Mouse (Mus musculus): ENCODE data around the gene Dpp7. TPM values are rescaled to one million over a fixed set of nuclear protein-coding genes. Genes with fewer than 3 reads are reported as not detected.

The Dpp7 gene
- polyA plus RNA-seq, 1 experiment: 0.24 TPM

DNA sequence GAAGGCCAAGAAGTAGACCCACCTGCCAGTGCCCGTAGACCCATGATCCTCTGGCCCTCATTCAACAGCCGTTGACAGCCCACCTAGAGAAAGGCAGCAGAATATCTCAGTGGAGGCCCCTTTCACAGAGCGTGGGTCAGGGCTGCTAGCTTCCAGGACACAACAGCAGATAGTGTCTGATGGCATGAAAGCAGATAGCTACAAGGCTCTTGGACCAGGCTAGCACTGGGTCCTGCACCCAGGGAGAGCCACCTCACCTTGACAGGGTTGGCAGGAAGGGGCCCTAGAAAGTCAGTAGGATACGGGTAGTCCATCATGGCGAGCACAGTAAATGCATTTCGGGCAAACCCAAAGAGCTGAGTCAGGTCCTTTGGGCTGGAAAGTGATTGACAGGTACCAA is 1.9 kb downstream of the Dpp7 start:
- Histone ChIP-seq H3K4me3 (replicated peaks) (no peak overlapping the region), H3K36me3 (ENCODE audit: control insufficient read depth) (peaks cover 57% of the 10 kb centered on the region), H3K4me1 (ENCODE audit: control insufficient read depth) (peaks cover 27% of the 10 kb centered on the region), H3K9me3 (ENCODE audit: control insufficient read depth, low read length) (no peaks in the 10 kb centered on the region), H3K27me3 (ENCODE audit: control insufficient read depth) (no peaks in the 10 kb centered on the region)
- TF ChIP-seq TAL1 (IDR thresholded peaks at IDR 0.05; ENCODE audit: low read length) (no peak), GATA1 (IDR thresholded peaks at IDR 0.05; ENCODE audit: low read length) (no peak)

DNA sequence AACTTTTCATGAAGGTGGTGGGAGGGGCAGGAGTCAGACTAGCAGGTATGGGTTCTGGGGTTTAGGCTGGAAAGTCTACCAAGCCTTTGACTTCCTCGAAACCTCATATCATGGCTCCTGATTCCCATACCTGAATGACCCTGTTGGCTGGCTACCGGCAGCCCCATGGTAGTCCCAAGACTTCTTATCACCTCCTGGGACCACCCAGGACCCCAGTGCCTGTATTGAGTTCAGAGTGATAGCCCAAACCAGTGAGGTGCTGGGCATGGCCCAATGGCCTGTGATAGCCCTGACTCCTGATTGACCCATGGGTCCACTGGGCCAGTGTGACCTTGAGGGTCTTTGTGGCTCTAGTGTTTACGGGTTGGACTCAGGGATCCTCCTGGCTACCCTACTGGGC is 5.5 kb downstream of the Dpp7 start:
- H3K4me1 ChIP-seq (ENCODE audit: control insufficient read depth): peaks cover 13% of the 10 kb centered on the region
- peaks cover 89% of the 10 kb centered on the region for H3K36me3 ChIP-seq (ENCODE audit: control insufficient read depth)
- no peak for TF ChIP-seq GATA1 (IDR thresholded peaks at IDR 0.05; ENCODE audit: low read length)
- no peak for TF ChIP-seq TAL1 (IDR thresholded peaks at IDR 0.05; ENCODE audit: low read length)
- no peak overlapping the region for H3K4me3 ChIP-seq (replicated peaks)
- no peaks in the 10 kb centered on the region for H3K27me3 ChIP-seq (ENCODE audit: control insufficient read depth)
- no peaks in the 10 kb centered on the region for H3K9me3 ChIP-seq (ENCODE audit: control insufficient read depth, low read length)

DNA sequence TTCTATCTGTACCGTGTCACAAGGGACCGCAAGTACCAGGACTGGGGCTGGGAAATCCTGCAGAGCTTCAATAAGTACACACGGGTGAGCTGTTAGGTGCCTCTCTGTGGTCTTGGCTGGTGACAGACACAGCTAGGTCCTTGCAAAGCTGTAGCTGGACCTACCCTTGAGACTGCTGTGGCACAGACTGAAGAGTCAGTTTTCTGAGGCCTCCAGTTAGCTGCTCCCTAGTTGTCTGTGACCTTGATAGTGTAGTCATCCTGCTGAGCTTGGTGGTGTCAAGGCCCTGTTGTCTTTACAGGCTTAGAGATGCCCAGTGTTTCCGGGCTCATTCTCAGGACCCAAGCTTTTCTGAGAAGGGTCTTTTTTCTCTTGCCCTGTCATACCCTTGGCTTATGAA is 6.7 kb downstream of the Dpp7 start:
- Histone ChIP-seq H3K4me3 (replicated peaks) (no peak overlapping the region), H3K9me3 (ENCODE audit: control insufficient read depth, low read length) (no peaks in the 10 kb centered on the region), H3K36me3 (ENCODE audit: control insufficient read depth) (peaks cover 98% of the 10 kb centered on the region), H3K4me1 (ENCODE audit: control insufficient read depth) (peaks cover 2% of the 10 kb centered on the region), H3K27me3 (ENCODE audit: control insufficient read depth) (no peaks in the 10 kb centered on the region)
- TF ChIP-seq GATA1 (IDR thresholded peaks at IDR 0.05; ENCODE audit: low read length): no peak
- TF ChIP-seq TAL1 (IDR thresholded peaks at IDR 0.05; ENCODE audit: low read length): no peak

DNA sequence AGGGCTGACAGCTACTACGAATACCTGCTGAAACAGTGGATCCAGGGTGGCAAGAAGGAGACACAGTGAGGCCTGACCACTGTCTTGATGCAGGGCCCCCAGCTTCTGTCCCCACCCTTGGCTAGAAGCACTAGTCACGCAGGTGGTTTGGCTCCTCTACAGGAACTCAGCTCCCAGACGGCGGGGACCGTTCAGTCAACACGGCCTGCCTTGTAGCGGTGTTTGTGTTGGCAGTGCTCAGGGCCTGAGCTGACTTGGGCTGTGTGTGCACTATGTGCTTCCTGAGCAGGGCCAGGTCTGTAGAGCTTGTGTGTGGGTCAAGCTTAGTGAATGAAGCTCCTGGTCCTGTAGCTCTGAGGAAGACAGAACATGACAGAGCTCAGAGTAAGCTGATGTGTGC is 8.0 kb downstream of the Dpp7 start:
- H3K4me1 ChIP-seq (ENCODE audit: control insufficient read depth): no peaks in the 10 kb centered on the region
- H3K36me3 ChIP-seq (ENCODE audit: control insufficient read depth): peaks cover 98% of the 10 kb centered on the region
- TF ChIP-seq GATA1 (IDR thresholded peaks at IDR 0.05; ENCODE audit: low read length) (no peak), TAL1 (IDR thresholded peaks at IDR 0.05; ENCODE audit: low read length) (no peak)
- H3K4me3 ChIP-seq (replicated peaks): no peak overlapping the region
- H3K9me3 ChIP-seq (ENCODE audit: control insufficient read depth, low read length): no peaks in the 10 kb centered on the region
- H3K27me3 ChIP-seq (ENCODE audit: control insufficient read depth): no peaks in the 10 kb centered on the region

- peaks cover 90% of the 10 kb centered on the region for H3K36me3 ChIP-seq (ENCODE audit: control insufficient read depth)
- no peaks in the 10 kb centered on the region for H3K27me3 ChIP-seq (ENCODE audit: control insufficient read depth)
- peaks cover 24% of the 10 kb centered on the region for H3K4me1 ChIP-seq (ENCODE audit: control insufficient read depth)
- no peak overlapping the region for H3K4me3 ChIP-seq (replicated peaks)
- no peaks in the 10 kb centered on the region for H3K9me3 ChIP-seq (ENCODE audit: control insufficient read depth, low read length)
- TF ChIP-seq GATA1 (IDR thresholded peaks at IDR 0.05; ENCODE audit: low read length) (no peak), TAL1 (IDR thresholded peaks at IDR 0.05; ENCODE audit: low read length) (no peak)
These were observed 17.9 kb downstream of the Dpp7 start for GRCm38 (mm10) chr2:25338303-25338702.

DNA sequence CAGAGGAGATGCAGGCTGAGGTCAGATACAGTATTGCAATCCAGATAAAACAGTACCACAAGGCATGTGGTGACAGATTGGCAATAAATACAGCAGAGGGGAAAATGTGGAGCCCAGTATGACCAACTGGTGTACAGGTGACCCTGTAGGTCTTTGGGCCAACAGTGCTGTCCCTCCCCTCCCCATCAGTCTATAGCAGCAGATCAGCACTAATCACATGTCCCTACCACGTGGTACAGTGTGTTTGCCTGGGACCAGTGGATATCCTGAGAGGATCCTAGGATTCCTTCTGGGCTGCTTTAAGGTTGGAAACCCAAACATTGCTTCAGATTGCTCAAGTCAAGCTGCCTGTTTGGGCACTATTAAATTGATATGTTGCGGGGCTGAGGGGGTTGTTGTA is 22.6 kb downstream of the Dpp7 start:
- Histone ChIP-seq H3K9me3 (ENCODE audit: control insufficient read depth, low read length) (no peaks in the 10 kb centered on the region), H3K36me3 (ENCODE audit: control insufficient read depth) (peaks cover 52% of the 10 kb centered on the region), H3K4me1 (ENCODE audit: control insufficient read depth) (peaks cover 40% of the 10 kb centered on the region), H3K4me3 (replicated peaks) (peak overlapping the region; percentile 85), H3K27me3 (ENCODE audit: control insufficient read depth) (no peaks in the 10 kb centered on the region)
- TF ChIP-seq TAL1 (IDR thresholded peaks at IDR 0.05; ENCODE audit: low read length): no peak
- no peak for TF ChIP-seq GATA1 (IDR thresholded peaks at IDR 0.05; ENCODE audit: low read length)

DNA sequence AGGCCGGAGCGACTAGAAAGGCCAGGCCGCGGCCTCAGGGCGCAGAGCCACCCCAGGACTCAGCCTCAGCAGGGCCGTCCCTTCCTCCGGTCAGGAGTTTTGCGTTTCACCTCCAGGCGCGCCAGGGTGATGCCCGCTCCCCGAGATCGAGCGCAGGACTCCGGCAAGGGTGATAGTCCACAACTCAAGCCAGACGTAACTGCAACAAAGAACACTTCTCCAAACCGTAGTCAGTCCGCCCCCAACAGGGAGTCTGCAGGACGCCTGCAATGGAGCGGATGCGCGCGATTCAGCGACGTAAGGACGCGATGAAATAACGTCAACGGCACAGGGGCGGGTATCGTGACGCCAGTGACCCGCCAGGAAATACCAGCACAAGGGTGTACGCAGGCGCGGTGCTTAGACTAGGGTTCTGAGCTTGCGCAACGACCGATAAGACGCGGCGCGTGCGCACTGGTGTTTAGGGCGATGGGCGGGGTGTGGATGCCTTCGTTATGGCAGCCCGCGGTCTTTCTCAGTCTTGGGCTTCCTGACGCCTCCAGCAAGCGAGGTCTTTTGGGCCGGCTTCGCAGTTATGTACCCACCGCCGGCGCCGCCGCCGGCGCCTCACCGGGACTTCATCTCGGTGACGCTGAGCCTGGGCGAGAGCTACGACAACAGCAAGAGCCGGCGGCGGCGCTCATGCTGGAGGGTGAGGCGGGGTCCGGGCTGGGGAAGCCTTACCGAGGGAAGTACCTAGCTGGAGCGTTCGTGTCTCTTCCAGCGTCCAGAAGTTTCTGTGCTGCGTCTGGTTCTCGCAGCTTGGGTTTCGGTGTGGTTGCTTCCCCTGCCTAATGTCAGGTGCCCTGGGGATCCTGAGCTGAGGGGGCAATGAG is 23.6 kb downstream of the Dpp7 start, which contains the start of gene Man1b1:
Gene Man1b1, plus strand, starts transcription at position 53 of the 875 bp plus-strand sequence.
- TF ChIP-seq TAL1 (IDR thresholded peaks at IDR 0.05; ENCODE audit: low read length): no peak
- TF ChIP-seq GATA1 (IDR thresholded peaks at IDR 0.05; ENCODE audit: low read length): peak; percentile 77
- peak within 1 kb of the TSS; percentile 85 for H3K4me3 ChIP-seq (replicated peaks)
- 0 out of 2 replicates have a peak, but pooled peaks cover 2% of the 10 kb centered on the region for H3K27me3 ChIP-seq (ENCODE audit: control insufficient read depth)
- H3K4me1 ChIP-seq (ENCODE audit: control insufficient read depth): peaks cover 40% of the 10 kb centered on the region
- no peaks in the 10 kb centered on the region for H3K9me3 ChIP-seq (ENCODE audit: control insufficient read depth, low read length)
- H3K36me3 ChIP-seq (ENCODE audit: control insufficient read depth): peaks cover 42% of the 10 kb centered on the region

DNA sequence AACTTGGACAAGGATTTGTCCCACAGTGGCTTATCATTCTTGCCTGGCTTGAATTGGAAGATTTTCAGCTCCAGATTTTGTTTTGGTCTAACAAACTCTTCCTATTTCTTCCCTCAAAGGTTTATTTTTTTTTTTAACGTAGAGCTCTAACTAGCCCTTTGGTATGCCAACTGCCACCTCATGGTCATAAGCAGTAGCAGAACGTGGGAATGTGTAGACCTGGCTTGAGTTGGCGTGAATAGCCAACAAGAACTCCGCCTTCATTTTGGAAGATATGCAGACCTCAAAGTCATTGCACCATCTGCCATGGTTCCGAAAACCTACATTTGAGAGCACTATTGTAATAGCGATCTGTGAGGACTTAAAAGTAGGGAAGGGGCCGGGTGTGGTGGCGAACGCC is 24.7 kb downstream of the Dpp7 start:
- H3K36me3 ChIP-seq (ENCODE audit: control insufficient read depth): peaks cover 32% of the 10 kb centered on the region
- peaks cover 7% of the 10 kb centered on the region for H3K27me3 ChIP-seq (ENCODE audit: control insufficient read depth)
- no peaks in the 10 kb centered on the region for H3K9me3 ChIP-seq (ENCODE audit: control insufficient read depth, low read length)
- peaks cover 39% of the 10 kb centered on the region for H3K4me1 ChIP-seq (ENCODE audit: control insufficient read depth)
- H3K4me3 ChIP-seq (replicated peaks): peak overlapping the region; percentile 85
- no peak for TF ChIP-seq TAL1 (IDR thresholded peaks at IDR 0.05; ENCODE audit: low read length)
- no peak for TF ChIP-seq GATA1 (IDR thresholded peaks at IDR 0.05; ENCODE audit: low read length)

GRCm38 (mm10) chr2:25328440-25328839 is 27.7 kb downstream of the Dpp7 start:
- peaks cover 17% of the 10 kb centered on the region for H3K27me3 ChIP-seq (ENCODE audit: control insufficient read depth)
- H3K4me1 ChIP-seq (ENCODE audit: control insufficient read depth): peaks cover 18% of the 10 kb centered on the region
- H3K9me3 ChIP-seq (ENCODE audit: control insufficient read depth, low read length): no peaks in the 10 kb centered on the region
- TF ChIP-seq TAL1 (IDR thresholded peaks at IDR 0.05; ENCODE audit: low read length): no peak
- TF ChIP-seq GATA1 (IDR thresholded peaks at IDR 0.05; ENCODE audit: low read length): no peak
- H3K36me3 ChIP-seq (ENCODE audit: control insufficient read depth): peaks cover 1% of the 10 kb centered on the region
- no peak overlapping the region for H3K4me3 ChIP-seq (replicated peaks)

All from erythroblast, embryonic 14.5 days (primary cell).